Mouse (Mus musculus) hindbrain, embryonic 14.5 days (tissue): ENCODE results near the gene Nrg4. TPM values are rescaled to one million over a fixed set of nuclear protein-coding genes. Genes with fewer than 3 reads are reported as not detected.
"Not testable (repeated sequence)": the region's sequence is repeated elsewhere in the genome, so short reads cannot be mapped to it uniquely, and the experiment has no call there.

Experiments used
- ATAC-seq: fragments of 200-750 bp; cut with Nextera tagmentation; 2 replicates; pipeline ENCODE4 v1.8.0; 2017; ENCODE audit warnings: moderate number of reproducible peaks, mild to moderate bottlenecking, moderate TSS enrichment, moderate library complexity; ENCODE audit not compliant: low FRiP score
- DNase-seq: peaks from one replicate; pipeline ENCODE4 v3.0.0-alpha.2; 2015; ENCODE audit warnings: low spot score
- H3K27ac ChIP-seq: fragments of 300-500 bp; sonication (generic); 2 replicates; pipeline ENCODE4 v1.5.1; 2014; ENCODE audit warnings: mild to moderate bottlenecking, moderate library complexity
- H3K27me3 ChIP-seq: fragments of 300-500 bp; sonication (generic); 2 replicates; pipeline ENCODE4 v1.6.1; 2014; ENCODE audit warnings: mild to moderate bottlenecking, low read length, mixed read lengths; ENCODE audit not compliant: control insufficient read depth, insufficient read depth
- H3K36me3 ChIP-seq: fragments of 300-500 bp; sonication (generic); replicated peaks from 2 replicates; pipeline ENCODE4 v1.6.1; 2014; ENCODE audit not compliant: control insufficient read depth, insufficient read depth
- H3K4me1 ChIP-seq: fragments of 300-500 bp; sonication (generic); replicated peaks from 2 replicates; pipeline ENCODE4 v1.6.1; 2014; ENCODE audit warnings: antibody characterized with exemption, low read length, mixed read lengths; ENCODE audit not compliant: control insufficient read depth, insufficient read depth
- H3K4me2 ChIP-seq: fragments of 300-500 bp; sonication (generic); replicated peaks from 2 replicates; pipeline ENCODE4 v1.6.1; 2014; ENCODE audit warnings: mild to moderate bottlenecking, moderate library complexity
- H3K4me3 ChIP-seq: fragments of 300-500 bp; sonication (generic); replicated peaks from 2 replicates; pipeline ENCODE4 v1.5.1; 2014; ENCODE audit warnings: mild to moderate bottlenecking, low read length
- H3K9ac ChIP-seq: fragments of 300-500 bp; sonication (generic); 2 replicates; pipeline ENCODE4 v1.6.1; 2014
- H3K9me3 ChIP-seq: fragments of 300-500 bp; sonication (generic); 2 replicates; pipeline ENCODE4 v1.6.1; 2016; ENCODE audit warnings: low read length; ENCODE audit not compliant: control insufficient read depth
- WGBS: fragments of 180-500 bp; shearing (Covaris S2); extraction: QIAGEN DNeasy Blood & Tissue Kit; methylation state at CpG from one replicate; pipeline ENCODE4 v1.1.7; 2014; 5-methylcytosine and 5-hydroxymethylcytosine counted together
- polyA plus RNA-seq: library from polyadenylated mRNA; unstranded; fragments of >200 nt; fragmentation: Nextera tagmentation; extraction: Ambion mirVana; gene quantifications from 2 replicates; pipeline ENCODE4 v1.2.1, GENCODE M21; 2014

Nrg4 gene
- polyA plus RNA-seq, 1 experiment from 2014 or later: 1.7 TPM

GRCm38 (mm10) chr9:55271960-55272560 lies 54.6 kb downstream of the Nrg4 start:
- WGBS: 57% methylated on average over 5 of the region's 5 CpGs
- Histone ChIP-seq H3K27ac (no peak overlapping the region), H3K9me3 (no peaks in the 10 kb centered on the region), H3K4me1 (no peaks in the 10 kb centered on the region), H3K4me2 (no peak overlapping the region), H3K9ac (no peak overlapping the region), H3K4me3 (no peak overlapping the region), H3K27me3 (no peaks in the 10 kb centered on the region), H3K36me3 (no peaks in the 10 kb centered on the region)
- DNase-seq: no peak
- ATAC-seq: no peak

- Histone ChIP-seq H3K9ac (no peak overlapping the region), H3K9me3 (no peaks in the 10 kb centered on the region), H3K36me3 (no peaks in the 10 kb centered on the region), H3K4me1 (no peaks in the 10 kb centered on the region), H3K27me3 (no peaks in the 10 kb centered on the region), H3K4me3 (no peak overlapping the region), H3K27ac (no peak overlapping the region), H3K4me2 (no peak overlapping the region)
- 85% methylated on average over 8 of the region's 8 CpGs for WGBS
- DNase-seq (no peak), ATAC-seq (no peak)
Measured at GRCm38 (mm10) chr9:55264356-55265302, 62.0 kb downstream of the Nrg4 start.

- no peak overlapping the region for H3K27ac ChIP-seq
- H3K27me3 ChIP-seq: no peaks in the 10 kb centered on the region
- WGBS: 63% methylated on average over 6 of the region's 6 CpGs
- DNase-seq (no peak), ATAC-seq (no peak)
- H3K36me3 ChIP-seq: no peaks in the 10 kb centered on the region
- H3K9me3 ChIP-seq: no peaks in the 10 kb centered on the region
- H3K4me3 ChIP-seq: no peak overlapping the region
- H3K4me1 ChIP-seq: no peaks in the 10 kb centered on the region
- H3K4me2 ChIP-seq: no peak overlapping the region
- H3K9ac ChIP-seq: no peak overlapping the region
Measured at GRCm38 (mm10) chr9:55259741-55260140, 66.9 kb downstream of the Nrg4 start.

- 96% methylated on average over 2 of the region's 2 CpGs for WGBS
- H3K4me3 ChIP-seq: no peak overlapping the region
- ATAC-seq (no peak), DNase-seq (no peak)
- no peaks in the 10 kb centered on the region for H3K4me1 ChIP-seq
- no peak overlapping the region for H3K27ac ChIP-seq
- no peaks in the 10 kb centered on the region for H3K27me3 ChIP-seq
- no peaks in the 10 kb centered on the region for H3K9me3 ChIP-seq
- no peaks in the 10 kb centered on the region for H3K36me3 ChIP-seq
- H3K9ac ChIP-seq: no peak overlapping the region
- H3K4me2 ChIP-seq: no peak overlapping the region
Measured at GRCm38 (mm10) chr9:55257105-55257504, 69.5 kb downstream of the Nrg4 start.

- no peak for ATAC-seq
Measured at GRCm38 (mm10) chr9:55255604-55256003, 71.0 kb downstream of the Nrg4 start.

GRCm38 (mm10) chr9:55255056-55255455 lies 71.6 kb downstream of the Nrg4 start:
- DNase-seq (no peak), ATAC-seq (no peak)
- Histone ChIP-seq H3K4me1 (no peaks in the 10 kb centered on the region), H3K27me3 (no peaks in the 10 kb centered on the region), H3K4me2 (no peak overlapping the region), H3K9me3 (no peaks in the 10 kb centered on the region), H3K36me3 (no peaks in the 10 kb centered on the region), H3K27ac (no peak overlapping the region), H3K9ac (no peak overlapping the region), H3K4me3 (no peak overlapping the region)
- 88% methylated on average over 5 of the region's 5 CpGs for WGBS

More at GRCm38 (mm10) chr9:55255604-55256003, 71.0 kb downstream of the Nrg4 start:
- Histone ChIP-seq H3K4me1 (no peaks in the 10 kb centered on the region), H3K36me3 (no peaks in the 10 kb centered on the region), H3K9ac (no peak overlapping the region), H3K27ac (no peak overlapping the region), H3K9me3 (no peaks in the 10 kb centered on the region), H3K4me3 (no peak overlapping the region), H3K27me3 (no peaks in the 10 kb centered on the region), H3K4me2 (no peak overlapping the region)
- no peak for DNase-seq
- 76% methylated on average over 4 of the region's 4 CpGs for WGBS

GRCm38 (mm10) chr9:55253849-55254248 lies 72.8 kb downstream of the Nrg4 start:
- Histone ChIP-seq H3K36me3 (no peaks in the 10 kb centered on the region), H3K27ac (no peak overlapping the region), H3K9ac (no peak overlapping the region), H3K4me2 (no peak overlapping the region), H3K9me3 (no peaks in the 10 kb centered on the region), H3K27me3 (no peaks in the 10 kb centered on the region), H3K4me1 (no peaks in the 10 kb centered on the region), H3K4me3 (no peak overlapping the region)
- ATAC-seq (no peak), DNase-seq (no peak)
- 73% methylated on average over 1 of the region's 1 CpGs for WGBS

- WGBS: 65% methylated on average over 2 of the region's 2 CpGs
- not testable (repeated sequence) for ATAC-seq, H3K27ac ChIP-seq, H3K36me3 ChIP-seq, H3K27me3 ChIP-seq, H3K4me1 ChIP-seq, H3K4me2 ChIP-seq, H3K4me3 ChIP-seq, H3K9me3 ChIP-seq, H3K9ac ChIP-seq, DNase-seq
Measured at GRCm38 (mm10) chr9:55252097-55252496, 74.5 kb downstream of the Nrg4 start.

- Histone ChIP-seq H3K36me3 (no peaks in the 10 kb centered on the region), H3K9me3 (no peaks in the 10 kb centered on the region), H3K9ac (no peak overlapping the region), H3K27ac (no peak overlapping the region), H3K4me1 (no peaks in the 10 kb centered on the region), H3K27me3 (no peaks in the 10 kb centered on the region), H3K4me3 (no peak overlapping the region), H3K4me2 (no peak overlapping the region)
- no peak for DNase-seq
- 84% methylated on average over 6 of the region's 6 CpGs for WGBS
- ATAC-seq: no peak
Measured at GRCm38 (mm10) chr9:55250595-55251247, 75.9 kb downstream of the Nrg4 start.
